Mouse (Mus musculus) fat pad, adult 2 months (tissue): Measurements from ENCODE around the gene Cbfb.
A peak's percentile ranks its signal among the peaks of the same experiment; 100 is the strongest.
"Not testable (repeated sequence)": the region's sequence is repeated elsewhere in the genome, so short reads cannot be mapped to it uniquely, and the experiment has no call there.

ENCODE experiments used
- DNase-seq: peaks from one replicate; pipeline ENCODE4 v3.0.0-alpha.2; 2011; ENCODE audit warnings: low read depth, low spot score; ENCODE audit errors: extremely low read depth

Gene Cbfb

GRCm38 (mm10) chr8:105178211-105178800 lies 7.8 kb downstream of the Cbfb start:
- DNase-seq, result no peak

DNA sequence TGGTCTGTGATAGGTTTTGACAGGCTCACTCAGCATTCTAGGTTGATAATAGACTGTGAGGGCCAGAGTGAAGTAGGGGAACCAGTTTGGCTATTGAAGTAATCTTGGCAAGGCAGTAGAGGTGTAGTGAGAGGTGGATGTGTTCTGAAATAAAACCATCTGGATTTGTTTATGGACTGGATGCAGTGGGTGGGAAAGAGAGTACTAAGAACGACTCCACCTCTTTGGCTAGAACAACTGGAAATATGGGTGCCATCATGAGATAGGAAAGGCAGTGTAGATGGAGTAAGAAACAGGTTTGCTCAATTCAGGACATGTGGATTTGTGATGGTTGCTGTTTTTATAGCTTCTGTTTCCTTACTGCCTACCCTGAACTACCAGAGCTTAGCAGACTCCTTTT lies 11.7 kb downstream of the Cbfb start:
- DNase-seq, result peak; percentile 93

DNA sequence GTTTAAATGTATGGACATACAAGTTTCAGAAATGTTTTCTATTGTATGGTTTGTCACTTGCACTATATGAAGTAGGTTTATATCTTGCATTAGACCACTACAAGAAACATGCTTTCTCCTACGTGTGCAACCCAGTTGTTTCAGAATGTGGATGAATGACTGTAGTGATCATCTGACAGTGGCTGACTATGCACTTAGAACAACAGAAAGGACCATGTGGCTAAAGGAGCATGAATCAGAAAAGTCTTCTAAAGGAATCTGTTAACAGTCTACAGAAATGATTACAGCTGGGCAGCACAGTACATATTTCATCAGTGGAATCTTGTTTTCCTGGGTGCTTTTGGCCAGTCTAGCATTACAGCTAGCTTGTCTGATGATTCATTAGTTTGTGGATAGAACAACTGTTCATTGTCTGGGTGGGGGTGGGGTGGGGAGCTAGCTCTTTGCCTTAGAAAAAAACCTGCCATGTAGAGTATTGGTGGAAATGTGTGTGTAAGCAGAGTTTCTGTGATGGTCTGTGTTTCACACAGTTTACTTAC lies 16.1 kb downstream of the Cbfb start:
- DNase-seq, result peak; percentile 47

- DNase-seq, result no peak
Observed at GRCm38 (mm10) chr8:105192182-105192581, 21.7 kb downstream of the Cbfb start.

DNA sequence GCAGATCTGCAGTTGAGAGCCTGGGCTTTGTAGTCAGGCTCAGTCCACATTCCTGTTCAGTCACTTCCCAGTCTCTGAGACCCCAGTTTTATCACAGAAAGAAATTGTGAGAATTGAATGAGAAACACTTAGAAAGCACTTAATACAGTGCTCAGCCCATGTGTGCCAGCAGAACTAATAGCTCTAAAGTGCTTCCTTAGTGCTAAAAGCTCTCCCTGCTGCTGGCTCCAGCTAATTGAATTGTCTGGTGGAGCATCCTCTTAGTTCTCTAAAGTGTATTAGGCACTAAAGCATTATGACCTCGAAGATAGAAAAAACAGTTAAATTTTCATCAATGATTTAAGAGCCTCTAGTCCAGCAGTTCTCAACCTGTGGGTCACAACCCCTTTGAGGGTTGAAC lies 35.3 kb downstream of the Cbfb start:
- DNase-seq, result no peak

DNA sequence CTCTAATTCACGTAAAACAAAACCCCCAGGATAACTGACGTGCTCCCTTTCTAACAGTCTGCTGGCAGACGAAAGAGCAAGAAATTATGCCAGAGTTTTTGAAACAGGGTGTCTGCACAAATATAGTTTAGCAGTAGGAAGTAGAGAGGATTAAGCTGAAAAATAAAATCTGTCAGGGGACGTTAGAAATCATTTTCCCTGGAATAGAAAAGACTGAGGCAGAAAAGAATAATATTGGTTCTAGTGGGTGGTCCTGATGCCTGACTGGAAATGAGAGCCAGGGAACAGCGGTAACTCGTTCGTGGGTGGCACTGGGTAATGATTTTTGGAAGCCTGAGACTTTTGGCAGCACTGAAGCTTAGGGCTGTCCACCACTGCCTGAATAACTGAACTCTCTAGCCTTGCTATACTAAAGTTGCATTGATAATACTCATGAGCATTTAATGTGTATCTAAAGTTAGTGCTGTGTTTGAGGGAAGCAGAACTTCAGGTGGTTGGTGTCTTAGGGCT lies 36.3 kb downstream of the Cbfb start:
- DNase-seq, result no peak

- no peak for DNase-seq
Observed at GRCm38 (mm10) chr8:105207675-105208273, 37.3 kb downstream of the Cbfb start.

GRCm38 (mm10) chr8:105209153-105210110 lies 39.0 kb downstream of the Cbfb start:
- DNase-seq, result no peak

- no peak for DNase-seq
Observed at GRCm38 (mm10) chr8:105214104-105214503, 43.6 kb downstream of the Cbfb start.

DNA sequence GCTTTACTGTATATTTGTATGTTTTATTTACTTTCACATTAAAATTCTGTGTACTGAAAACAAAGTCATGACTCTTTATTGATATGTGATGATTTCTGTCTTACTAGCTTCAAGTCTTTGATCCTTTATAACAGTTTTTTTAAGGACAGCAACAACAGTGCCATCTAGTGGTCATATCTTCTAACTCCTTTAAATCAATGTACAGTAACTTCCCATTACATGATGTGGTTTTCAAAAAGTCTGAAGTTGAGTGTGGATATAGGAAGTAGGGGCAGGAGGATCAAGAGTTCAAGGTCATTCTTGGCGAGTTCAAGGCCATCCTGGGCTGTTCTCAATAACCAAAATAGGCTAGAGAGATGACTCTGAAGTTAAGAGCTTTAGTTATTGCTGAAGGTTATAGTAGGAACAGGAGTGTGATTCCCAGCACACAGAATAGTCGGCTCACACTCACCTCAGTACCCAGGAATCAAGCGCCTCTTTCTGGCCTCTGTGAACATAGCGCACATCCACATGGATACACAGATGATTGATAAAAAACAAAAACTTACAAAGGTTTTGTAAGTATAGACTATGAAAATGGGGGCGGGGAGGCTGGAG lies 47.5 kb downstream of the Cbfb start:
- no peak for DNase-seq

GRCm38 (mm10) chr8:105223850-105224249 lies 53.4 kb downstream of the Cbfb start:
- no peak for DNase-seq

GRCm38 (mm10) chr8:105224413-105225271 lies 54.2 kb downstream of the Cbfb start, which contains the start of gene D230025D16Rik:
Gene D230025D16Rik (plus strand): TSS chr8:105225145.
- no peak for DNase-seq

DNA sequence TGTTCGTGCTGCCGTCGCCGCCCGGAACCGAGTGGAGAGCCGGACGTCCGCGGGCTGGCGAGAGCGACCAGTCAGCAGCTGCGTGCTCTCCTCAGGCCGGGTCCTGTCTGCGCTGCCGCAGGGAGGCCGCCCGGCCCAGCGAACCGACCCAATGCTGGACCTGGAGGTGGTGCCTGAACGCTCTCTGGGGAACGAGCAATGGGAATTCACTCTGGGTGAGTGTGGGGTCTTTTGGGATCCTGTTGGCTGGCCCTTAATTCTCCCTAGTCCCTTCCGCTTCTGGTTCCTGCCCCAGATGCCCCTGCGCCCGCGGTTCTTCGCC lies 54.8 kb downstream of the Cbfb start:
- no peak for DNase-seq

DNA sequence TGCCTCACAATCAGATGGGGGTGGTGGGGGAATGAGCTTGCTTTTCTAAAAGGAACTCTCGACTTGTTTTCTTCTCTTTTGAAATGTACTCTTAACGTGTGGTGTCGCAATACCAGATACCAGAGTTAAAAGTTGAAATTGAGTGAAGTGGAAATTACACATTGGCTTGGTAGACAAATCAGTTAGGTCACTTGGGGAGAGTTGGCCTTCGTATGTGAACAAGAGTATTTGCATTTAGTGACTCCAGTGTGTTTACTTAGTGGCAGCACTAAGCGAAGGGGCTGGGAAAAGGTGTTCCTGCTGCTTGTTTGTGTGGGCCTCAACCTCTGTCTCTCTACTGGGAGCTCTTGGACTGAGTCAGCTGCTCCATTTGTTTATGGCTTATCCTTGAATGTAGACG lies 55.4 kb downstream of the Cbfb start:
- DNase-seq, result no peak

DNA sequence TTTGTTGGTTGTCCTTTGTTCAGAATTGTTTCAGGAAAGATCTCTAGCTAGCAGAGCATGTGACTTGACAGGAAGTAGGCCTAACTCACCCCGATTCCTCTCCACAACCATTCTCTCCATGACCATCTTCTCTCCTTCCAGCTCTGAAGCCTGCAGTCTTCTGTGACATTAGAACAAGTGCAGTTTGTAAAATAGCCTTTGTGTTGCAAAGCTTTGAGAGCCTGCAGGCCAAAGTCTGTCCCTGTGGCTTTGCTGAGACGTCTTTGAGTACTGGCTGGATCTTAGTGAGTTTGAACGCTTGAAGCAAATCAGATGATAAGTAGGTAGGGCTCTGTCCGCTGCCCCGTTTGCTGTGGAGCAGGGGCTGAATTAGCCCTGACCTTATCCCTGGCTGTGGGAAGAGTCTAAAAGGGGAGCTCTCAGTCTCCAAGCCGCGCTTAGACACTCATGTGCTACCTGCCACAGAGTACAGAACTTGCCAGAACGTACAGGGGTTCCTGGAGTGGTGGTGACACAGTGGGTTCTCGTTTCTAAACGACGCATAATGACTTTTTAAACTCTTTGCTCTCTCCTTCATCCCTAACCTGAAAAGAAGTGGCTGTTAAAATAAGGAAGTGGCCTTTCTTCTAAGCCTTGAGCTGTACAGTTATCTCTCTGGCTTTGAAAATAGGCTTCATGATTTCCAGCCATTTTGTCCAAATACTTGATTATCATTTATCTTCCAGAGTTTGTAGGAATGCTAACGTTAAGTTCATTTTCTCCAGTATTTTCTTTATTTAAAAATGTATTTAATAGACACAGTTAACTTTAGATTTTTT lies 61.2 kb downstream of the Cbfb start:
- no peak for DNase-seq

DNA sequence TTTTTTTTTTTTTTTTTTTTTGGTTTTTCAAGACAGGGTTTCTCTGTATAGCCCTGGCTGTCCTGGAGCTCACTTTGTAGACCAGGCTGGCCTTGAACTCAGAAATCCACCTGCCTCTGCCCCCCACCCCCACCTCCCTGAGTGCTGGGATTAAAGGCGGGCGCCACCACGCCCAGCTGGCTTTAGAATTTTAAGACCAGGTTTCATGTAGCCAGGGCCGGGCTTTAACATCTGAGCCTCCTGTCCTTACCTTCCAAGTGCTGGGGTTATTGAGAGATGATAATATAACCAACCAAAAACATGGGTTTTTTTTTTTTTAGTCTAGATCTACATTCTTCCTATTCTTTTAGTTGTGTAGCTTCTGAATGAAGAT lies 61.8 kb downstream of the Cbfb start:
- not testable (repeated sequence) for DNase-seq

DNA sequence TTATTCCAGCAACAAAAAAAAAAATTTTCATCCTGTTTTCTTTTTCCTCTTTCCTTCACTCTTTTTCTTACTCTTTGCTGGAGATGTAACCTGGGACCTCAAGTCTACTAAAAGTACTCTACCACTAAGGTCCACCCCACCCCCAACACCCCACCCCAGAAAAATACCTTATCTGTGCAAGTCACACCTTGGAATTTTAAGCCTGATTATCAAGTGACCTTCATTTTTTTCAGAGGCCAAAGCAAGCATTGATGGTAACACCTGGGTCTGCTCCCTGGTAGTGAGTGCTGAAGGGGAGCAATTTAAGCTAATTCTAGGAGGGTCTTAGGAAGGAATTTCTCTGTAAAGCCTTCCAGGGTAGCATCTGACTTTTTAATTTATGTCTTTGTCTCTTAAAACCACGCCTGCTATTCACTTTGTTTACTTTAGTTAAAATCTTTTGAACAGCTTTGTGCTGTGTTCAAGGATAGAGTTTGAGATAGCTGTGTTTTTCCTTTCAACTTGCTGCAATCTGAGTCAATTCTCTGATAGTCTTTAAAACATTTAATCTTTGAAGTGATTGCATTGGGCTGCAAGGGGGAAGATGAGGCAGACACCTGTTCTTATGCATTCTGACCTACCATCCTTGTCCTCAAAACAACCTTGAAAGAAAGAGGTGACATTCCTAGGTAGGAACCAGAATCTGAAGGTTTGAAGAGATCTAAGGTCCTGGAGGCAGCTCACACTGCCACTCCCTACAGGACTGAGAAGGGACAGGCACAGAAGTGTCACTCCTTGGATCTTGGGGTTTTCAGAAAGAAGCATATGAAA lies 62.9 kb downstream of the Cbfb start:
- DNase-seq, result no peak

GRCm38 (mm10) chr8:105235206-105235605 lies 64.7 kb downstream of the Cbfb start:
- DNase-seq, result no peak
